Mouse (Mus musculus) kidney, embryonic 16.5 days (tissue): ENCODE data around the gene Jchain. TPM values are rescaled to one million over a fixed set of nuclear protein-coding genes. Genes with fewer than 3 reads are reported as not detected.

Experiments used
- ATAC-seq: fragments of 200-750 bp; cut with Nextera tagmentation; 2 replicates; pipeline ENCODE4 v1.8.0; 2017; ENCODE audit warnings: moderate TSS enrichment; ENCODE audit not compliant: low FRiP score, low TSS enrichment
- H3K27ac ChIP-seq: fragments of 300-500 bp; sonication (generic); 2 replicates; pipeline ENCODE4 v1.5.1; 2014; ENCODE audit warnings: low read length
- H3K27me3 ChIP-seq: fragments of 300-500 bp; sonication (generic); 2 replicates; pipeline ENCODE4 v1.6.1; 2014; ENCODE audit warnings: low read length, control low read depth, mixed read lengths; ENCODE audit not compliant: insufficient read depth
- H3K36me3 ChIP-seq: fragments of 300-500 bp; sonication (generic); 2 replicates; pipeline ENCODE4 v1.6.1; 2014; ENCODE audit warnings: low read length, control low read depth, mixed read lengths; ENCODE audit not compliant: insufficient read depth
- H3K4me1 ChIP-seq: fragments of 300-500 bp; sonication (generic); 2 replicates; pipeline ENCODE4 v1.6.1; 2014; ENCODE audit warnings: low read length, control low read depth, mixed read lengths; ENCODE audit not compliant: insufficient read depth
- H3K4me2 ChIP-seq: fragments of 300-500 bp; sonication (generic); replicated peaks from 2 replicates; pipeline ENCODE4 v1.6.1; 2014; ENCODE audit warnings: low read depth, low read length
- H3K4me3 ChIP-seq: fragments of 300-500 bp; sonication (generic); 2 replicates; pipeline ENCODE4 v1.5.1; 2014; ENCODE audit warnings: mild to moderate bottlenecking, low read length
- H3K9ac ChIP-seq: fragments of 300-500 bp; sonication (generic); replicated peaks from 2 replicates; pipeline ENCODE4 v1.6.1; 2014; ENCODE audit warnings: low read length
- H3K9me3 ChIP-seq: fragments of 300-500 bp; sonication (generic); 2 replicates; pipeline ENCODE4 v1.6.1; 2016; ENCODE audit warnings: low read length, control low read depth
- WGBS: fragments of 180-500 bp; shearing (Covaris S2); extraction: QIAGEN DNeasy Blood & Tissue Kit; methylation state at CpG from one replicate; pipeline ENCODE4 v1.1.7; 2014; 5-methylcytosine and 5-hydroxymethylcytosine counted together
- polyA plus RNA-seq: library from polyadenylated mRNA; unstranded; fragments of >200 nt; fragmentation: Nextera tagmentation; extraction: Ambion mirVana; gene quantifications from 2 replicates; pipeline ENCODE4 v1.2.1, GENCODE M21; 2015

Gene Jchain
- polyA plus RNA-seq = 0.11 and 0.17 TPM in 2 replicates

- no peaks in the 10 kb centered on the region for H3K36me3 ChIP-seq
- no peak within 1 kb of the TSS for H3K4me2 ChIP-seq
- H3K27ac ChIP-seq = no peak within 1 kb of the TSS
- 88% methylated on average over 3 of the region's 3 CpGs for WGBS
- no peak within 1 kb of the TSS for H3K9ac ChIP-seq
- no peaks in the 10 kb centered on the region for H3K9me3 ChIP-seq
- no peak for ATAC-seq
- H3K27me3 ChIP-seq = no peaks in the 10 kb centered on the region
- H3K4me3 ChIP-seq = no peak within 1 kb of the TSS
- H3K4me1 ChIP-seq = no peaks in the 10 kb centered on the region
Observed at GRCm38 (mm10) chr5:88527657-88528056, at the start of gene Jchain. TSS of gene Jchain (minus strand) at chr5:88527891.

GRCm38 (mm10) chr5:88575506-88576338, 48.0 kb upstream of the Jchain start:
- 59% methylated on average over 3 of the region's 3 CpGs for WGBS
- Histone ChIP-seq H3K9me3 (no peaks in the 10 kb centered on the region), H3K4me1 (no peaks in the 10 kb centered on the region), H3K9ac (no peak overlapping the region), H3K36me3 (0 out of 2 replicates have a peak, but pooled peaks cover 5% of the 10 kb centered on the region), H3K4me3 (no peak overlapping the region), H3K27me3 (no peaks in the 10 kb centered on the region), H3K27ac (no peak overlapping the region), H3K4me2 (no peak overlapping the region)
- ATAC-seq = peak; percentile 54

GRCm38 (mm10) chr5:88574829-88575228, 47.1 kb upstream of the Jchain start:
- no peak overlapping the region for H3K4me3 ChIP-seq
- 0 out of 2 replicates have a peak, but pooled peaks cover 9% of the 10 kb centered on the region for H3K36me3 ChIP-seq
- H3K27me3 ChIP-seq = no peaks in the 10 kb centered on the region
- no peak overlapping the region for H3K27ac ChIP-seq
- no peaks in the 10 kb centered on the region for H3K4me1 ChIP-seq
- no peak for ATAC-seq
- no peak overlapping the region for H3K4me2 ChIP-seq
- H3K9me3 ChIP-seq = no peaks in the 10 kb centered on the region
- H3K9ac ChIP-seq = no peak overlapping the region
- 86% methylated on average over 3 of the region's 3 CpGs for WGBS

- Histone ChIP-seq H3K4me3 (no peak overlapping the region), H3K36me3 (0 out of 2 replicates have a peak, but pooled peaks cover 9% of the 10 kb centered on the region)
Observed at GRCm38 (mm10) chr5:88569541-88569940, 41.9 kb upstream of the Jchain start.

GRCm38 (mm10) chr5:88566034-88566841, 38.5 kb upstream of the Jchain start:
- peak overlapping the region; percentile 73 for H3K4me3 ChIP-seq
- peak overlapping the region; percentile 76 for H3K4me2 ChIP-seq
- H3K36me3 ChIP-seq = 0 out of 2 replicates have a peak, but pooled peaks cover 9% of the 10 kb centered on the region
- no peak for ATAC-seq
- H3K27ac ChIP-seq = peak overlapping the region; percentile 79
- H3K27me3 ChIP-seq = no peaks in the 10 kb centered on the region
- H3K4me1 ChIP-seq = peaks cover 15% of the 10 kb centered on the region
- peak overlapping the region; percentile 90 for H3K9ac ChIP-seq
- H3K9me3 ChIP-seq = no peaks in the 10 kb centered on the region
- WGBS = 1% methylated on average over 14 of the region's 14 CpGs

More at GRCm38 (mm10) chr5:88569541-88569940, 41.9 kb upstream of the Jchain start:
- Histone ChIP-seq H3K9ac (no peak overlapping the region), H3K27ac (peak overlapping the region; percentile 65), H3K9me3 (no peaks in the 10 kb centered on the region), H3K27me3 (no peaks in the 10 kb centered on the region), H3K4me2 (no peak overlapping the region), H3K4me1 (peaks cover 9% of the 10 kb centered on the region)
- peak; percentile 7; the same call in 1 of the 2 replicates for ATAC-seq
- WGBS = 54% methylated on average over 3 of the region's 3 CpGs

- Histone ChIP-seq H3K27me3 (no peaks in the 10 kb centered on the region), H3K27ac (peak overlapping the region; percentile 79), H3K9ac (peak overlapping the region; percentile 90), H3K4me1 (peaks cover 15% of the 10 kb centered on the region), H3K4me2 (peak overlapping the region; percentile 76), H3K36me3 (0 out of 2 replicates have a peak, but pooled peaks cover 3% of the 10 kb centered on the region), H3K9me3 (no peaks in the 10 kb centered on the region), H3K4me3 (peak overlapping the region; percentile 73)
- peak; percentile 76 for ATAC-seq
- whole genome bisulfite sequencing = under 1% methylated on average over 87 of the region's 119 CpGs
Observed at GRCm38 (mm10) chr5:88565148-88566033, 37.7 kb upstream of the Jchain start.

GRCm38 (mm10) chr5:88564501-88565147, 36.9 kb upstream of the Jchain start, which contains the start of gene Rufy3:
TSS of gene Rufy3 (plus strand) at chr5:88565040.
- peak within 1 kb of the TSS; percentile 79 for H3K27ac ChIP-seq
- peak; percentile 94 for ATAC-seq
- WGBS = 0% methylated on average over 51 of the region's 71 CpGs
- peak within 1 kb of the TSS; percentile 76 for H3K4me2 ChIP-seq
- peak within 1 kb of the TSS; percentile 90 for H3K9ac ChIP-seq
- no peaks in the 10 kb centered on the region for H3K27me3 ChIP-seq
- H3K36me3 ChIP-seq = no peaks in the 10 kb centered on the region
- peaks cover 15% of the 10 kb centered on the region for H3K4me1 ChIP-seq
- peak within 1 kb of the TSS; percentile 73 for H3K4me3 ChIP-seq
- H3K9me3 ChIP-seq = no peaks in the 10 kb centered on the region

GRCm38 (mm10) chr5:88562863-88563780, 35.4 kb upstream of the Jchain start:
- WGBS = 68% methylated on average over 8 of the region's 8 CpGs
- Histone ChIP-seq H3K4me3 (no peak overlapping the region), H3K9ac (no peak overlapping the region), H3K36me3 (no peaks in the 10 kb centered on the region), H3K27ac (no peak overlapping the region), H3K4me2 (no peak overlapping the region), H3K27me3 (no peaks in the 10 kb centered on the region), H3K9me3 (no peaks in the 10 kb centered on the region), H3K4me1 (peaks cover 10% of the 10 kb centered on the region)
- ATAC-seq = no peak
